Mouse (Mus musculus) layer of hippocampus, adult 9-10 months (tissue): ENCODE data around the gene Themis.

ENCODE experiments used
- DNase-seq: peaks from one replicate; pipeline ENCODE4 v3.0.0; 2022; ENCODE audit warnings: low spot score

Themis gene

GRCm38 (mm10) chr10:28668261-28668660, at the start of gene Themis:
Themis (plus strand) TSS chr10:28668360.
- DNase-seq: no peak

- DNase-seq: no peak
Observed at GRCm38 (mm10) chr10:28619415-28619814, 48.7 kb upstream of the Themis start.

GRCm38 (mm10) chr10:28636096-28636495, 32.1 kb upstream of the Themis start:
- no peak for DNase-seq

GRCm38 (mm10) chr10:28641887-28642286, 26.3 kb upstream of the Themis start:
- DNase-seq: no peak

- DNase-seq: no peak
Observed at GRCm38 (mm10) chr10:28647855-28648254, 20.3 kb upstream of the Themis start.

- no peak for DNase-seq
Observed at GRCm38 (mm10) chr10:28649109-28649899, 18.9 kb upstream of the Themis start.

- no peak for DNase-seq
Observed at GRCm38 (mm10) chr10:28649900-28650160, 18.3 kb upstream of the Themis start.

GRCm38 (mm10) chr10:28651910-28652309, 16.2 kb upstream of the Themis start:
- DNase-seq: no peak

- no peak for DNase-seq
Observed at GRCm38 (mm10) chr10:28654733-28655132, 13.4 kb upstream of the Themis start.

GRCm38 (mm10) chr10:28665141-28665540, 3.0 kb upstream of the Themis start:
- no peak for DNase-seq

- no peak for DNase-seq
Observed at GRCm38 (mm10) chr10:28673931-28674330, 5.8 kb downstream of the Themis start.

GRCm38 (mm10) chr10:28675337-28675736, 7.2 kb downstream of the Themis start:
- DNase-seq: no peak

GRCm38 (mm10) chr10:28694981-28695380, 26.8 kb downstream of the Themis start:
- no peak for DNase-seq

GRCm38 (mm10) chr10:28696032-28696431, 27.9 kb downstream of the Themis start:
- DNase-seq: no peak

- no peak for DNase-seq
Observed at GRCm38 (mm10) chr10:28698175-28698574, 30.0 kb downstream of the Themis start.

GRCm38 (mm10) chr10:28721828-28722227, 53.7 kb downstream of the Themis start:
- no peak for DNase-seq

GRCm38 (mm10) chr10:28723266-28723665, 55.1 kb downstream of the Themis start:
- DNase-seq: no peak

- no peak for DNase-seq
Observed at GRCm38 (mm10) chr10:28730122-28730521, 62.0 kb downstream of the Themis start.

- DNase-seq: no peak
Observed at GRCm38 (mm10) chr10:28737953-28738352, 69.8 kb downstream of the Themis start.

- no peak for DNase-seq
Observed at GRCm38 (mm10) chr10:28746426-28746825, 78.3 kb downstream of the Themis start.

GRCm38 (mm10) chr10:28753321-28753720, 85.2 kb downstream of the Themis start:
- DNase-seq: no peak

- DNase-seq: peak; percentile 5
Observed at GRCm38 (mm10) chr10:28754927-28755326, 86.8 kb downstream of the Themis start.

GRCm38 (mm10) chr10:28776777-28777402, 108.7 kb downstream of the Themis start:
- no peak for DNase-seq

- DNase-seq: no peak
Observed at GRCm38 (mm10) chr10:28799469-28799868, 131.3 kb downstream of the Themis start.
